Mouse (Mus musculus) lung, embryonic 15.5 days (tissue): ENCODE data around the gene Tma7. TPM values are rescaled to one million over a fixed set of nuclear protein-coding genes. Genes with fewer than 3 reads are reported as not detected.

ENCODE experiments used
- ATAC-seq: fragments of 200-750 bp; cut with Nextera tagmentation; 2 replicates; pipeline ENCODE4 v1.8.0; 2017; ENCODE audit warnings: moderate number of reproducible peaks, borderline replicate concordance; ENCODE audit not compliant: low FRiP score, low TSS enrichment; ENCODE audit errors: extremely low read depth
- H3K27ac ChIP-seq: fragments of 300-500 bp; sonication (generic); 2 replicates; pipeline ENCODE4 v1.5.1; 2015; ENCODE audit warnings: moderate library complexity, mild to moderate bottlenecking, inconsistent platforms
- H3K27me3 ChIP-seq: fragments of 300-500 bp; sonication (generic); 2 replicates; pipeline ENCODE4 v1.6.1; 2015; ENCODE audit warnings: inconsistent platforms
- H3K36me3 ChIP-seq: fragments of 300-500 bp; sonication (generic); 2 replicates; pipeline ENCODE4 v1.6.1; 2015; ENCODE audit warnings: inconsistent platforms
- H3K4me1 ChIP-seq: fragments of 300-500 bp; sonication (generic); 2 replicates; pipeline ENCODE4 v1.6.1; 2015; ENCODE audit warnings: inconsistent platforms
- H3K4me2 ChIP-seq: fragments of 300-500 bp; sonication (generic); 2 replicates; pipeline ENCODE4 v1.6.1; 2015; ENCODE audit warnings: inconsistent platforms, mild to moderate bottlenecking, moderate library complexity
- H3K4me3 ChIP-seq: fragments of 300-500 bp; sonication (generic); 2 replicates; pipeline ENCODE4 v1.5.1; 2015; ENCODE audit warnings: mild to moderate bottlenecking, inconsistent platforms
- H3K9ac ChIP-seq: fragments of 300-500 bp; sonication (generic); 2 replicates; pipeline ENCODE4 v1.6.1; 2015; ENCODE audit warnings: inconsistent platforms
- H3K9me3 ChIP-seq: fragments of 300-500 bp; sonication (generic); 2 replicates; pipeline ENCODE4 v1.6.1; 2016; ENCODE audit warnings: inconsistent platforms
- WGBS: fragments of 180-500 bp; shearing (Covaris S2); methylation state at CpG from one replicate; pipeline ENCODE4 v1.1.7; 2015; 5-methylcytosine and 5-hydroxymethylcytosine counted together
- polyA plus RNA-seq: library from polyadenylated mRNA; unstranded; fragments of >200 nt; fragmentation: Nextera tagmentation; extraction: Ambion mirVana; gene quantifications from 2 replicates; pipeline ENCODE4 v1.2.1, GENCODE M21; 2015

Tma7 gene
- polyA plus RNA-seq, 1 experiment from 2014 or later, result 519 TPM

GRCm38 (mm10) chr9:109101933-109102445 is 19.6 kb upstream of the Tma7 start:
- no peak for ATAC-seq
- Histone ChIP-seq H3K4me3 (no peak overlapping the region), H3K4me2 (no peak overlapping the region), H3K9me3 (no peaks in the 10 kb centered on the region), H3K27me3 (no peaks in the 10 kb centered on the region), H3K9ac (no peak overlapping the region), H3K4me1 (peaks cover 44% of the 10 kb centered on the region), H3K27ac (no peak overlapping the region), H3K36me3 (peaks cover 56% of the 10 kb centered on the region)
- WGBS, result 89% methylated on average over 5 of the region's 5 CpGs

DNA sequence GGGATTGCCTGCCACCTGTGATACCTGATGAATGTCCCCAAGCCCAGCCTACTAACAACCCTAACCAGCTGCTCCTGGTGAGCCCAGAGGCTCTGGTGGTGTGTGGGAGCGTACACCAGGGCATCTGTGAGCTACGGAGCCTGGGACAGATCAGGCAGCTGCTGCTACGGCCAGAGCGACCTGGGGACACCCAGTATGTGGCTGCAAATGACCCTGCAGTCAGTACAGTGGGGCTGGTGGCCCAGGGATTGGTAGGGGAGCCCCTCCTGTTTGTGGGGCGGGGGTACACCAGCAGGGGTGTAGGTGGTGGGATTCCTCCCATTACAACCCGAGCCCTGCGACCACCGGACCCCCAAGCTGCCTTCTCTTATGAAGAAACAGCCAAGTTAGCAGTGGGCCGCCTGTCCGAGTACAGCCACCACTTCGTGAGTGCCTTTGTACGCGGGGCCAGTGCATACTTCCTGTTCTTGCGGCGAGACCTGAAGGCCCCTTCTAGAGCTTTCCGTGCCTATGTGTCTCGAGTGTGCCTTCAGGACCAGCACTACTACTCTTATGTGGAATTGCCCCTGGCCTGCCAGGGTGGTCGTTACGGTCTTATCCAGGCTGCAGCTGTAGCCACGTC is 18.0 kb upstream of the Tma7 start:
- no peak overlapping the region for H3K27ac ChIP-seq
- peaks cover 41% of the 10 kb centered on the region for H3K36me3 ChIP-seq

GRCm38 (mm10) chr9:109098969-109099368 is 16.6 kb upstream of the Tma7 start:
- H3K36me3 ChIP-seq, result peaks cover 30% of the 10 kb centered on the region
- peaks cover 51% of the 10 kb centered on the region for H3K4me1 ChIP-seq
- WGBS, result 18% methylated on average over 5 of the region's 6 CpGs
- H3K4me3 ChIP-seq, result peak overlapping the region; percentile 79; the same call in 1 of the 2 replicates
- no peaks in the 10 kb centered on the region for H3K9me3 ChIP-seq
- peak; percentile 47 for ATAC-seq
- H3K4me2 ChIP-seq, result peak overlapping the region; percentile 83
- H3K27ac ChIP-seq, result peak overlapping the region; percentile 99
- H3K27me3 ChIP-seq, result no peaks in the 10 kb centered on the region
- peak overlapping the region; percentile 34; the same call in 1 of the 2 replicates for H3K9ac ChIP-seq

More for the DNA sequence above, 18.0 kb upstream of the Tma7 start:
- Histone ChIP-seq H3K4me3 (no peak overlapping the region), H3K4me1 (peaks cover 52% of the 10 kb centered on the region), H3K9me3 (no peaks in the 10 kb centered on the region), H3K27me3 (no peaks in the 10 kb centered on the region), H3K9ac (no peak overlapping the region), H3K4me2 (no peak overlapping the region)
- WGBS, result 85% methylated on average over 20 of the region's 20 CpGs
- no peak for ATAC-seq

GRCm38 (mm10) chr9:109098366-109098765 is 16.0 kb upstream of the Tma7 start:
- Histone ChIP-seq H3K4me2 (peak overlapping the region; percentile 83), H3K9ac (0 out of 2 replicates have a peak overlapping the region, but pooled peaks have one; percentile 36), H3K4me1 (peaks cover 56% of the 10 kb centered on the region), H3K9me3 (no peaks in the 10 kb centered on the region), H3K36me3 (peaks cover 26% of the 10 kb centered on the region), H3K27ac (peak overlapping the region; percentile 99), H3K27me3 (no peaks in the 10 kb centered on the region), H3K4me3 (peak overlapping the region; percentile 79)
- no peak for ATAC-seq
- 64% methylated on average over 8 of the region's 8 CpGs for WGBS

DNA sequence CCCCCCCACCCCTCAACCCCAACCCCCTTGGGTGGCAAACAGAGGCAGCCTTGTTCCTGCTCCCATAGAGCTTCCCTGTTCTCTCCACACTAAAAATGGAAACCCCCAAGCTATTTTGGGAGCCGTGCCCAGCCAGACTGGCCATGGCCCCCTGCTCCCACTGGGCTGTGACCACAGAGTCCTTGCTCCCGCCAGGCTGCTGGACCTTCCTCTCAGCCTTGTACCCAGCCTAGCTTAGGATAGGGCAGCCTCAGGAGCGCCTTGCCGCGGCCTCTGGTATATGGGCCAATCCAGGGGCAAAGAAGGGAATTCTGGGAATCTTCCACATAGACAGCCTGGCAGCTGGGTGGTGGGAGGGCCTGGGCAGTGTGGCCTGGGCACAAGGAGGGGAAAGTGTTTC is 15.4 kb upstream of the Tma7 start:
- H3K4me1 ChIP-seq, result peaks cover 62% of the 10 kb centered on the region
- no peaks in the 10 kb centered on the region for H3K9me3 ChIP-seq
- peak overlapping the region; percentile 79 for H3K4me3 ChIP-seq
- H3K27ac ChIP-seq, result peak overlapping the region; percentile 99
- WGBS, result 47% methylated on average over 5 of the region's 5 CpGs
- H3K36me3 ChIP-seq, result peaks cover 23% of the 10 kb centered on the region
- H3K27me3 ChIP-seq, result no peaks in the 10 kb centered on the region
- ATAC-seq, result no peak
- H3K9ac ChIP-seq, result peak overlapping the region; percentile 36; the same call in 1 of the 2 replicates
- peak overlapping the region; percentile 83 for H3K4me2 ChIP-seq

- H3K4me3 ChIP-seq, result peak overlapping the region; percentile 79
- peaks cover 62% of the 10 kb centered on the region for H3K4me1 ChIP-seq
- 14% methylated on average over 6 of the region's 6 CpGs for WGBS
- peak overlapping the region; percentile 95 for H3K9ac ChIP-seq
- H3K27me3 ChIP-seq, result no peaks in the 10 kb centered on the region
- H3K27ac ChIP-seq, result peak overlapping the region; percentile 99
- no peaks in the 10 kb centered on the region for H3K9me3 ChIP-seq
- peaks cover 17% of the 10 kb centered on the region for H3K36me3 ChIP-seq
- peak overlapping the region; percentile 83 for H3K4me2 ChIP-seq
- ATAC-seq, result no peak
These were observed 14.9 kb upstream of the Tma7 start for GRCm38 (mm10) chr9:109097291-109097690.

- Histone ChIP-seq H3K27me3 (no peaks in the 10 kb centered on the region), H3K9ac (peak overlapping the region; percentile 95), H3K9me3 (no peaks in the 10 kb centered on the region), H3K4me1 (peaks cover 62% of the 10 kb centered on the region), H3K27ac (peak overlapping the region; percentile 99), H3K4me2 (peak overlapping the region; percentile 83), H3K4me3 (peak overlapping the region; percentile 79), H3K36me3 (peaks cover 13% of the 10 kb centered on the region)
- WGBS, result 22% methylated on average over 6 of the region's 6 CpGs
- ATAC-seq, result no peak
These were observed 14.5 kb upstream of the Tma7 start for GRCm38 (mm10) chr9:109096856-109097255.

DNA sequence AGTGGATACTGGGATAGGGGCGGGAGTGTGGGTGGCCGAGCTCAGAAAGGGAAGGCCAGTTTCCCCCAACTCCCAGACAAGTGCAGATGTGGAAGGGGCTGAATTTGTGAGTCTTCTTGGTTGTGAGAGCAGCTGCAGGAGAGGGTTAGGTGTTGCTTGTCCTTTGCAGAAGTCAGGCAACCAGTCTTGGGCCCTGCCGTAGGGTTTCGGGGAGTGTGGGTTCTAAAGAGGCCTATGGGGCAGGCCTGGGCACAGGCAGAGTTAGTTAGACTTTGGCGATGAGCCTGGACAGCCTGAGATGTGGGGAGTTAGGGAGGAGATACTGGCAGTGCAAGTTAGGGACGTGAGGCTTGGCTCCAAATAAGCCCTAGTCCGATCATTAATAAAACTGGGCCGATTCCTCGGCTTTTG is 13.9 kb upstream of the Tma7 start:
- no peaks in the 10 kb centered on the region for H3K27me3 ChIP-seq
- H3K27ac ChIP-seq, result peak overlapping the region; percentile 99
- H3K9me3 ChIP-seq, result no peaks in the 10 kb centered on the region
- peaks cover 8% of the 10 kb centered on the region for H3K36me3 ChIP-seq
- H3K9ac ChIP-seq, result peak overlapping the region; percentile 95
- peak overlapping the region; percentile 83 for H3K4me2 ChIP-seq
- ATAC-seq, result no peak
- WGBS, result 10% methylated on average over 9 of the region's 9 CpGs
- H3K4me1 ChIP-seq, result peaks cover 62% of the 10 kb centered on the region
- H3K4me3 ChIP-seq, result peak overlapping the region; percentile 79

- Histone ChIP-seq H3K4me2 (peak within 1 kb of the TSS; percentile 83), H3K36me3 (peaks cover 8% of the 10 kb centered on the region), H3K9me3 (no peaks in the 10 kb centered on the region), H3K9ac (peak within 1 kb of the TSS; percentile 95), H3K4me1 (peaks cover 63% of the 10 kb centered on the region), H3K27me3 (no peaks in the 10 kb centered on the region), H3K4me3 (peak within 1 kb of the TSS; percentile 79), H3K27ac (peak within 1 kb of the TSS; percentile 99)
- under 1% methylated on average over 98 of the region's 102 CpGs for WGBS
- peak; percentile 61 for ATAC-seq
These were observed 13.0 kb upstream of the Tma7 start, which contains the start of gene Plxnb1 for GRCm38 (mm10) chr9:109095137-109095982. Gene Plxnb1 (plus strand): TSS chr9:109095389.

DNA sequence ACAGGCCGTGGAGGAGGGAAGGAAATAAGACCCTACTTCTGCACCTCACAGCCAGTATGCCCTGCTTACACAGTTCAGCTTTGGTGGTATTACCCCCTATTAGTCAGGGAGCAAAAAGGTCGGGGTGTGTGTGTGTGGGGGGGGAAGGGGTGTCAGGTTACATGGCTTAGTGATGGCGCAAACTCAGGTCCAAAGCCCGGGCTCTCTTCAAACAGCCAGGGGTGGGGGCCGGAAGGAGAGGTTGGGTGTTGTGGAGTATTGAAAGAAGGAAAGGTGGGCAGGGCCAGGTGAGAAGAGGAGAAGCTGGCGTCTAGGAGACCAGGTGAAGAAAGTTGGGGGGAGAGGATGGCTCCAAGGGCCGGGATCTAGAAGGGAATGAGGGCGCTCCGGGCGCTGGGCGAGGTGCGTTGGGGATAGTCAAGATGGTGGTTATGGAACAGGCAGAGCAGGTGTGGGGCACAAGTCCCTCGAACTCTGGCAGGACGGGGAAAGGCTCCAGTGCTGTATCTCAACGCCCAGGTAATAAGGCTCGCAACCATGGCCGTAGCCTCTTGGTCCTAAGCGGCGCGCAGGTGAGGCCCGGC is 12.3 kb upstream of the Tma7 start:
- Histone ChIP-seq H3K27me3 (no peaks in the 10 kb centered on the region), H3K9me3 (no peaks in the 10 kb centered on the region), H3K4me2 (peak overlapping the region; percentile 83), H3K4me1 (peaks cover 61% of the 10 kb centered on the region), H3K36me3 (peaks cover 2% of the 10 kb centered on the region; the same call in 1 of the 2 replicates), H3K27ac (peak overlapping the region; percentile 99), H3K4me3 (peak overlapping the region; percentile 79), H3K9ac (peak overlapping the region; percentile 95)
- ATAC-seq, result peak; percentile 11
- under 1% methylated on average over 21 of the region's 21 CpGs for WGBS

GRCm38 (mm10) chr9:109093786-109094552 is 11.6 kb upstream of the Tma7 start:
- Histone ChIP-seq H3K4me2 (peak overlapping the region; percentile 83), H3K9ac (peak overlapping the region; percentile 95), H3K27ac (peak overlapping the region; percentile 99), H3K36me3 (no peaks in the 10 kb centered on the region), H3K9me3 (no peaks in the 10 kb centered on the region), H3K4me1 (peaks cover 55% of the 10 kb centered on the region), H3K27me3 (no peaks in the 10 kb centered on the region), H3K4me3 (peak overlapping the region; percentile 79)
- ATAC-seq, result 0 out of 2 replicates have a peak, but pooled peaks have one; percentile 0
- WGBS, result 6% methylated on average over 11 of the region's 11 CpGs
